Mouse (Mus musculus) lung, postnatal 0 days (tissue): ENCODE results near the gene Arid3a. TPM values are rescaled to one million over a fixed set of nuclear protein-coding genes. Genes with fewer than 3 reads are reported as not detected.

Experiments used
- ATAC-seq: fragments of 200-750 bp; cut with Nextera tagmentation; 2 replicates; pipeline ENCODE4 v1.8.0; 2017; ENCODE audit warnings: moderate library complexity
- DNase-seq: peaks from one replicate; pipeline ENCODE4 v3.0.0-alpha.2; 2016; ENCODE audit warnings: low spot score
- H3K27ac ChIP-seq: fragments of 300-500 bp; sonication (generic); 2 replicates; pipeline ENCODE4 v1.5.1; 2014; ENCODE audit warnings: antibody characterized with exemption, mild to moderate bottlenecking, low read length, mixed read lengths
- H3K27me3 ChIP-seq: fragments of 300-500 bp; sonication (generic); replicated peaks from 2 replicates; pipeline ENCODE4 v1.6.1; 2014; ENCODE audit warnings: low read length, mixed read lengths; ENCODE audit not compliant: insufficient read depth
- H3K36me3 ChIP-seq: fragments of 300-500 bp; sonication (generic); 2 replicates; pipeline ENCODE4 v1.6.1; 2014; ENCODE audit warnings: low read length, mixed read lengths; ENCODE audit not compliant: insufficient read depth
- H3K4me1 ChIP-seq: fragments of 300-500 bp; sonication (generic); 2 replicates; pipeline ENCODE4 v1.6.1; 2014; ENCODE audit warnings: antibody characterized with exemption, low read depth, low read length, mixed read lengths; ENCODE audit not compliant: insufficient read depth
- H3K4me2 ChIP-seq: fragments of 300-500 bp; sonication (generic); replicated peaks from 2 replicates; pipeline ENCODE4 v1.6.1; 2014; ENCODE audit warnings: low read depth, mild to moderate bottlenecking, low read length, moderate library complexity, mixed read lengths
- H3K4me3 ChIP-seq: fragments of 300-500 bp; sonication (generic); 2 replicates; pipeline ENCODE4 v1.5.1; 2014; ENCODE audit warnings: low read depth, low read length
- H3K9ac ChIP-seq: fragments of 300-500 bp; sonication (generic); replicated peaks from 2 replicates; pipeline ENCODE4 v1.6.1; 2014; ENCODE audit warnings: low read depth, mild to moderate bottlenecking
- H3K9me3 ChIP-seq: fragments of 300-500 bp; sonication (generic); 2 replicates; pipeline ENCODE4 v1.6.1; 2016; ENCODE audit warnings: low read length, mixed read lengths
- CTCF ChIP-seq: IDR thresholded peaks from 2 replicates; pipeline ENCODE4 v1.5.1; 2016; ENCODE audit warnings: antibody characterized with exemption, mild to moderate bottlenecking
- EP300 ChIP-seq: IDR thresholded peaks from 2 replicates; pipeline ENCODE4 v1.6.1; 2016; ENCODE audit warnings: antibody characterized with exemption, mild to moderate bottlenecking, control low read depth
- WGBS: fragments of 180-500 bp; shearing (Covaris S2); extraction: QIAGEN DNeasy Blood & Tissue Kit; methylation state at CpG from one replicate; pipeline ENCODE4 v1.1.7; 2014; 5-methylcytosine and 5-hydroxymethylcytosine counted together
- polyA plus RNA-seq: library from polyadenylated mRNA; unstranded; fragments of >200 nt; fragmentation: Nextera tagmentation; extraction: Ambion mirVana; gene quantifications from 2 replicates; pipeline ENCODE4 v1.2.1, GENCODE M21; 2015

Arid3a gene
- polyA plus RNA-seq, 1 experiment from 2014 or later: 4.8 TPM

- no peaks in the 10 kb centered on the region for H3K9me3 ChIP-seq
- H3K9ac ChIP-seq: peak overlapping the region; percentile 74
- H3K36me3 ChIP-seq: peaks cover 8% of the 10 kb centered on the region; the same call in 1 of the 2 replicates
- H3K4me1 ChIP-seq: peaks cover 25% of the 10 kb centered on the region
- H3K4me2 ChIP-seq: peak overlapping the region; percentile 78
- peak overlapping the region; percentile 99 for H3K27ac ChIP-seq
- peak; percentile 64 for DNase-seq
- H3K4me3 ChIP-seq: peak overlapping the region; percentile 73
- ATAC-seq: no peak
- H3K27me3 ChIP-seq: no peaks in the 10 kb centered on the region
- WGBS: 1% methylated on average over 11 of the region's 21 CpGs
- TF ChIP-seq EP300 (no peak), CTCF (no peak)
Measured at GRCm38 (mm10) chr10:79983670-79984069, 56.8 kb downstream of the Arid3a start.

GRCm38 (mm10) chr10:79984195-79984816 lies 57.5 kb downstream of the Arid3a start, which contains the start of gene Tmem259:
Tmem259 (minus strand) TSS chr10:79984330.
- WGBS: 2% methylated on average over 39 of the region's 49 CpGs
- Histone ChIP-seq H3K36me3 (peaks cover 2% of the 10 kb centered on the region; the same call in 1 of the 2 replicates), H3K9me3 (no peaks in the 10 kb centered on the region), H3K9ac (peak within 1 kb of the TSS; percentile 74), H3K4me1 (peaks cover 25% of the 10 kb centered on the region), H3K27ac (peak within 1 kb of the TSS; percentile 99), H3K4me2 (peak within 1 kb of the TSS; percentile 78), H3K4me3 (peak within 1 kb of the TSS; percentile 73), H3K27me3 (no peaks in the 10 kb centered on the region)
- DNase-seq (peak; percentile 96), ATAC-seq (peak; percentile 69)
- TF ChIP-seq EP300 (0 out of 2 replicates have a peak, but pooled peaks have one; percentile 26), CTCF (peak; percentile 88)

DNA sequence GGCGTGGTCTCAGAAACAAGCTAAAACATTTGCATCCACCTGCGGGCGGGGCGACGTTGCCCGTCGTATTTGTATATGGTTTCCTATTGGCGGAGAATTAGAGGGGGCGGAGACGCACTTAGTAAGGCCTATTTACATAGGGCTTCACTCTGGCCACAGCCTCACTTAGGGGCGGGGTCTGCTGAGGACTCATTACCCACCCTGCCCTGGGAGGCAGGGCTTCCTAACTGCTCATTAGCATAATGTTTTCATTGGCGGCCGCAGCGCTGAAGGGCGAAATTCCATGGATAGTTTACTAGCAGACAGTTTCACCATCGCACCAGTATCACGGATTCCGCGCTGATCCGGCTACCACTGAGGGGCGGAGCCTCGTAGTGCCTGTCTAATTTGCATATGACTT lies 58.0 kb downstream of the Arid3a start:
- peak overlapping the region; percentile 78 for H3K4me2 ChIP-seq
- H3K9ac ChIP-seq: peak overlapping the region; percentile 62
- no peaks in the 10 kb centered on the region for H3K36me3 ChIP-seq
- peak overlapping the region; percentile 99 for H3K27ac ChIP-seq
- under 1% methylated on average over 22 of the region's 22 CpGs for WGBS
- peak; percentile 100 for DNase-seq
- H3K4me1 ChIP-seq: peaks cover 25% of the 10 kb centered on the region
- H3K4me3 ChIP-seq: peak overlapping the region; percentile 73
- ATAC-seq: peak; percentile 87
- no peaks in the 10 kb centered on the region for H3K27me3 ChIP-seq
- no peaks in the 10 kb centered on the region for H3K9me3 ChIP-seq
- TF ChIP-seq CTCF (no peak), EP300 (no peak; the same call in 1 of the 2 replicates)

DNA sequence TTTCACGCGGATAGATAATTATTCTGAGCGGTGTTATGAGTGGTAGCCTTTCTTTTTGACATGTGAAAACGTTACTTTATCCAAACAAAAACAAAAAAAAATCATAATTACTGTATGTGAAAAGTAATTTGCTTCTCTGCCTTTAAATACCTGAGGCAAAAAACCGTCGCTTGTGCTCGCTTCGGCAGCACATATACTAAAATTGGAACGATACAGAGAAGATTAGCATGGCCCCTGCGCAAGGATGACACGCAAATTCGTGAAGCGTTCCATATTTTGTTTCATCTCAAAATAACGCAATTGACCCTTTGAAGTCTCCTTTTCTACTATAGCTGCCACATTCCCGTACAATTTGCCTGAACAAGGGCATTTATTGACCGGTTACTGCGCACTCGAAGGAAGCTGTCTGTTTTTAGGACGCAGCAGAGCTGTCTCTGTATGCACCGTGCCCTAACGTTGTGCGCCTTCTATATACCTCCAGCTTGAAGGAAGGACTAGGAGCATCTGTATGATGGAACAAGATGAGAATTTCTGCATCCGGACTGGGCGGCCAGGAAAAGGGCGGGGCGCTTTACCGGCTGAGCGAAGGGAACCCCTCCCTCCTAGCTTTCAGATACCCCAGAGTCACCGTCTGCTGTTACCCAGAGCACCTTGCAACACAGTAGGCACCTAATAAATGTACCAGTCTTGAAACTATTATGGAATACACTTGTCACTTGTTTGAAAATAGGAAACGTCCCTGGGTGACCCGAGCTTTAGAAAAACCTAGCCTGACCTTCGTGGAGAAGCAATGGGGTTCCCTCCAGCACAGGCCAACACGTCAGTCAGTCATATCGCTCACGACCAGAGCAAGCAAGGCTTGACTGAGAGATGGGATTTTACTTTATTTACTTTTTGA lies 58.7 kb downstream of the Arid3a start:
- peak overlapping the region; percentile 99 for H3K27ac ChIP-seq
- ATAC-seq (no peak), DNase-seq (peak; percentile 88)
- H3K4me3 ChIP-seq: peak overlapping the region; percentile 73
- 2% methylated on average over 35 of the region's 35 CpGs for WGBS
- H3K4me2 ChIP-seq: peak overlapping the region; percentile 78
- no peaks in the 10 kb centered on the region for H3K27me3 ChIP-seq
- H3K9me3 ChIP-seq: no peaks in the 10 kb centered on the region
- peak overlapping the region; percentile 62 for H3K9ac ChIP-seq
- no peaks in the 10 kb centered on the region for H3K36me3 ChIP-seq
- peaks cover 25% of the 10 kb centered on the region for H3K4me1 ChIP-seq
- TF ChIP-seq EP300: peak; percentile 41; the same call in 1 of the 2 replicates
- TF ChIP-seq CTCF: no peak

GRCm38 (mm10) chr10:79986232-79986878 lies 59.5 kb downstream of the Arid3a start:
- TF ChIP-seq EP300 (peak; percentile 58; the same call in 1 of the 2 replicates), CTCF (no peak)
- ATAC-seq (peak; percentile 5), DNase-seq (peak; percentile 87)
- H3K9ac ChIP-seq: peak overlapping the region; percentile 62; the same call in 1 of the 2 replicates
- H3K36me3 ChIP-seq: 0 out of 2 replicates have a peak, but pooled peaks cover 4% of the 10 kb centered on the region
- H3K4me2 ChIP-seq: peak overlapping the region; percentile 78
- WGBS: 12% methylated on average over 6 of the region's 6 CpGs
- H3K4me1 ChIP-seq: peaks cover 32% of the 10 kb centered on the region
- 0 out of 2 replicates have a peak overlapping the region, but pooled peaks have one; percentile 73 for H3K4me3 ChIP-seq
- H3K27ac ChIP-seq: peak overlapping the region; percentile 99
- no peaks in the 10 kb centered on the region for H3K9me3 ChIP-seq
- H3K27me3 ChIP-seq: no peaks in the 10 kb centered on the region
